Mouse (Mus musculus) CH12F3 (cell line): Measurements from ENCODE around the gene Entpd7.

Experiments used
- in situ Hi-C: fragments of 300-500 bp; cut with MboI; formaldehyde crosslinking; loops from 2 replicates; pipeline ENCODE4 v1.14.3; 2020; ENCODE audit warnings: low sequenced_read_pairs

The Entpd7 gene

GRCm38 (mm10) chr19:43766451-43766850 is 77.0 kb downstream of the Entpd7 start:
- in situ Hi-C loops, result no loop called here

GRCm38 (mm10) chr19:43767549-43768322 is 78.3 kb downstream of the Entpd7 start:
- in situ Hi-C loops, result no loop called here

- in situ Hi-C loops, result no loop called here
Observed at GRCm38 (mm10) chr19:43769366-43769960, 80.0 kb downstream of the Entpd7 start.

GRCm38 (mm10) chr19:43770584-43770983 is 81.1 kb downstream of the Entpd7 start:
- in situ Hi-C loops, result no loop called here

- in situ Hi-C loops, result no loop called here
Observed at GRCm38 (mm10) chr19:43771499-43771969, 82.1 kb downstream of the Entpd7 start.

- in situ Hi-C loops, result no loop called here
Observed at GRCm38 (mm10) chr19:43772311-43772710, 82.8 kb downstream of the Entpd7 start.

GRCm38 (mm10) chr19:43775433-43775832 is 86.0 kb downstream of the Entpd7 start:
- in situ Hi-C loops, result no loop called here

- in situ Hi-C loops, result no loop called here
Observed at GRCm38 (mm10) chr19:43776561-43776960, 87.1 kb downstream of the Entpd7 start.

- in situ Hi-C loops, result no loop called here
Observed at GRCm38 (mm10) chr19:43777308-43777707, 87.8 kb downstream of the Entpd7 start.

- in situ Hi-C loops, result no loop called here
Observed at GRCm38 (mm10) chr19:43780391-43780790, 90.9 kb downstream of the Entpd7 start.

GRCm38 (mm10) chr19:43781980-43782379 is 92.5 kb downstream of the Entpd7 start, which contains the start of gene Abcc2:
Abcc2 (plus strand) TSS chr19:43782192.
- in situ Hi-C loops, result no loop called here
